Mouse (Mus musculus) midbrain, embryonic 12.5 days (tissue): ENCODE data around the gene Sap30bp. TPM values are rescaled to one million over a fixed set of nuclear protein-coding genes. Genes with fewer than 3 reads are reported as not detected.
A peak's percentile ranks its signal among the peaks of the same experiment; 100 is the strongest.

Source experiments
- ATAC-seq: fragments of 200-750 bp; cut with Nextera tagmentation; 2 replicates; pipeline ENCODE4 v1.8.0; 2017; ENCODE audit warnings: low read depth, moderate TSS enrichment, moderate library complexity; ENCODE audit not compliant: low FRiP score
- H3K27ac ChIP-seq: fragments of 300-500 bp; sonication (generic); replicated peaks from 2 replicates; pipeline ENCODE4 v1.5.1; 2016; ENCODE audit warnings: mild to moderate bottlenecking
- H3K27me3 ChIP-seq: fragments of 300-500 bp; sonication (generic); 2 replicates; pipeline ENCODE4 v1.6.1; 2016; ENCODE audit warnings: mild to moderate bottlenecking
- H3K36me3 ChIP-seq: fragments of 300-500 bp; sonication (generic); 2 replicates; pipeline ENCODE4 v1.6.1; 2016
- H3K4me1 ChIP-seq: fragments of 300-500 bp; sonication (generic); 2 replicates; pipeline ENCODE4 v1.6.1; 2016
- H3K4me2 ChIP-seq: fragments of 300-500 bp; sonication (generic); replicated peaks from 2 replicates; pipeline ENCODE4 v1.6.1; 2016; ENCODE audit warnings: mild to moderate bottlenecking, moderate library complexity
- H3K4me3 ChIP-seq: fragments of 300-500 bp; sonication (generic); 2 replicates; pipeline ENCODE4 v1.5.1; 2016; ENCODE audit warnings: mild to moderate bottlenecking
- H3K9ac ChIP-seq: fragments of 300-500 bp; sonication (generic); replicated peaks from 2 replicates; pipeline ENCODE4 v1.6.1; 2016; ENCODE audit warnings: mild to moderate bottlenecking, moderate library complexity
- H3K9me3 ChIP-seq: fragments of 300-500 bp; sonication (generic); 2 replicates; pipeline ENCODE4 v1.6.1; 2016; ENCODE audit warnings: mild to moderate bottlenecking
- WGBS: fragments of 180-500 bp; shearing (Covaris S2); methylation state at CpG from one replicate; pipeline ENCODE4 v1.1.7; 2016; 5-methylcytosine and 5-hydroxymethylcytosine counted together
- polyA plus RNA-seq: library from polyadenylated mRNA; unstranded; fragments of >200 nt; fragmentation: Nextera tagmentation; extraction: Ambion mirVana; gene quantifications from 2 replicates; pipeline ENCODE4 v1.2.1, GENCODE M21; 2016

The Sap30bp gene
- polyA plus RNA-seq, 1 experiment from 2014 or later = 61.8 TPM

GRCm38 (mm10) chr11:115900561-115901337 lies 32.3 kb upstream of the Sap30bp start:
- H3K4me1 ChIP-seq = peaks cover 22% of the 10 kb centered on the region
- no peak for ATAC-seq
- WGBS = 70% methylated on average over 8 of the region's 8 CpGs

GRCm38 (mm10) chr11:115901338-115902161 lies 31.5 kb upstream of the Sap30bp start:
- H3K27me3 ChIP-seq = no peaks in the 10 kb centered on the region
- no peak overlapping the region for H3K4me3 ChIP-seq
- H3K27ac ChIP-seq = no peak overlapping the region
- H3K36me3 ChIP-seq = peaks cover 6% of the 10 kb centered on the region
- peaks cover 24% of the 10 kb centered on the region for H3K4me1 ChIP-seq
- ATAC-seq = no peak
- WGBS = 88% methylated on average over 9 of the region's 9 CpGs
- no peak overlapping the region for H3K9ac ChIP-seq
- no peak overlapping the region for H3K4me2 ChIP-seq
- H3K9me3 ChIP-seq = no peaks in the 10 kb centered on the region

More at GRCm38 (mm10) chr11:115900561-115901337, 32.3 kb upstream of the Sap30bp start:
- H3K36me3 ChIP-seq = peaks cover 10% of the 10 kb centered on the region
- no peak overlapping the region for H3K4me3 ChIP-seq
- no peak overlapping the region for H3K27ac ChIP-seq
- no peak overlapping the region for H3K4me2 ChIP-seq
- H3K27me3 ChIP-seq = no peaks in the 10 kb centered on the region
- H3K9ac ChIP-seq = no peak overlapping the region
- no peaks in the 10 kb centered on the region for H3K9me3 ChIP-seq

- no peak for ATAC-seq
Observed at GRCm38 (mm10) chr11:115902177-115902576, 30.9 kb upstream of the Sap30bp start.

GRCm38 (mm10) chr11:115902831-115903230 lies 30.3 kb upstream of the Sap30bp start:
- ATAC-seq = no peak
- WGBS = 89% methylated on average over 1 of the region's 1 CpGs
- no peak overlapping the region for H3K27ac ChIP-seq

More at GRCm38 (mm10) chr11:115902177-115902576, 30.9 kb upstream of the Sap30bp start:
- Histone ChIP-seq H3K36me3 (no peaks in the 10 kb centered on the region), H3K4me1 (peaks cover 24% of the 10 kb centered on the region), H3K27ac (no peak overlapping the region), H3K9ac (no peak overlapping the region), H3K4me3 (no peak overlapping the region), H3K9me3 (no peaks in the 10 kb centered on the region), H3K27me3 (no peaks in the 10 kb centered on the region), H3K4me2 (no peak overlapping the region)
- WGBS = 86% methylated on average over 5 of the region's 5 CpGs

GRCm38 (mm10) chr11:115903384-115904230 lies 29.5 kb upstream of the Sap30bp start:
- H3K9me3 ChIP-seq = no peaks in the 10 kb centered on the region
- no peak overlapping the region for H3K4me3 ChIP-seq
- no peak for ATAC-seq
- H3K36me3 ChIP-seq = no peaks in the 10 kb centered on the region
- 77% methylated on average over 11 of the region's 11 CpGs for WGBS
- no peak overlapping the region for H3K27ac ChIP-seq
- H3K9ac ChIP-seq = no peak overlapping the region
- H3K27me3 ChIP-seq = no peaks in the 10 kb centered on the region
- H3K4me1 ChIP-seq = peaks cover 24% of the 10 kb centered on the region
- H3K4me2 ChIP-seq = no peak overlapping the region

More at GRCm38 (mm10) chr11:115902831-115903230, 30.3 kb upstream of the Sap30bp start:
- Histone ChIP-seq H3K27me3 (no peaks in the 10 kb centered on the region), H3K36me3 (no peaks in the 10 kb centered on the region), H3K9me3 (no peaks in the 10 kb centered on the region), H3K4me3 (no peak overlapping the region), H3K4me2 (no peak overlapping the region), H3K4me1 (peaks cover 24% of the 10 kb centered on the region), H3K9ac (no peak overlapping the region)

GRCm38 (mm10) chr11:115904231-115904955 lies 28.7 kb upstream of the Sap30bp start:
- Histone ChIP-seq H3K4me3 (no peak overlapping the region), H3K9ac (no peak overlapping the region), H3K27ac (no peak overlapping the region), H3K9me3 (no peaks in the 10 kb centered on the region), H3K4me2 (no peak overlapping the region), H3K27me3 (no peaks in the 10 kb centered on the region), H3K36me3 (no peaks in the 10 kb centered on the region), H3K4me1 (peaks cover 24% of the 10 kb centered on the region; the same call in 1 of the 2 replicates)
- 88% methylated on average over 8 of the region's 8 CpGs for WGBS
- no peak for ATAC-seq

GRCm38 (mm10) chr11:115904956-115905790 lies 27.9 kb upstream of the Sap30bp start:
- H3K4me2 ChIP-seq = no peak overlapping the region
- no peak overlapping the region for H3K9ac ChIP-seq
- ATAC-seq = no peak
- H3K36me3 ChIP-seq = no peaks in the 10 kb centered on the region
- peaks cover 17% of the 10 kb centered on the region; the same call in 1 of the 2 replicates for H3K4me1 ChIP-seq
- no peaks in the 10 kb centered on the region for H3K9me3 ChIP-seq
- H3K27ac ChIP-seq = peak overlapping the region; percentile 25; the same call in 1 of the 2 replicates
- H3K4me3 ChIP-seq = no peak overlapping the region
- H3K27me3 ChIP-seq = no peaks in the 10 kb centered on the region
- WGBS = 49% methylated on average over 16 of the region's 16 CpGs

- WGBS = 73% methylated on average over 3 of the region's 3 CpGs
- H3K4me2 ChIP-seq = no peak overlapping the region
- ATAC-seq = no peak
- H3K4me1 ChIP-seq = peaks cover 9% of the 10 kb centered on the region; the same call in 1 of the 2 replicates
- no peak overlapping the region for H3K9ac ChIP-seq
- no peak overlapping the region for H3K27ac ChIP-seq
- no peak overlapping the region for H3K4me3 ChIP-seq
- no peaks in the 10 kb centered on the region for H3K27me3 ChIP-seq
- H3K9me3 ChIP-seq = no peaks in the 10 kb centered on the region
- H3K36me3 ChIP-seq = no peaks in the 10 kb centered on the region
Observed at GRCm38 (mm10) chr11:115906116-115906515, 27.0 kb upstream of the Sap30bp start.

- no peaks in the 10 kb centered on the region for H3K27me3 ChIP-seq
- H3K9me3 ChIP-seq = no peaks in the 10 kb centered on the region
- no peak overlapping the region for H3K4me2 ChIP-seq
- H3K4me1 ChIP-seq = peaks cover 6% of the 10 kb centered on the region; the same call in 1 of the 2 replicates
- H3K9ac ChIP-seq = no peak overlapping the region
- H3K27ac ChIP-seq = no peak overlapping the region
- WGBS = 88% methylated on average over 5 of the region's 5 CpGs
- ATAC-seq = no peak
- H3K4me3 ChIP-seq = no peak overlapping the region
- no peaks in the 10 kb centered on the region for H3K36me3 ChIP-seq
Observed at GRCm38 (mm10) chr11:115906521-115906920, 26.6 kb upstream of the Sap30bp start.

- no peak for ATAC-seq
- WGBS = 94% methylated on average over 5 of the region's 5 CpGs
- no peak overlapping the region for H3K9ac ChIP-seq
Observed at GRCm38 (mm10) chr11:115911134-115911561, 21.9 kb upstream of the Sap30bp start.

More at GRCm38 (mm10) chr11:115911134-115911561, 21.9 kb upstream of the Sap30bp start:
- no peak overlapping the region for H3K27ac ChIP-seq
- H3K36me3 ChIP-seq = peaks cover 23% of the 10 kb centered on the region
- no peaks in the 10 kb centered on the region for H3K4me1 ChIP-seq
- no peaks in the 10 kb centered on the region for H3K27me3 ChIP-seq
- no peaks in the 10 kb centered on the region for H3K9me3 ChIP-seq
- H3K4me2 ChIP-seq = no peak overlapping the region
- no peak overlapping the region for H3K4me3 ChIP-seq
